Mouse (Mus musculus) testis, postnatal 10 days (tissue): Measurements from ENCODE around the gene Rab40c.
A peak's percentile ranks its signal among the peaks of the same experiment; 100 is the strongest.

Experiments used
- DNase-seq: peaks from one replicate; pipeline ENCODE4 v3.0.0; 2021; ENCODE audit warnings: low spot score

Rab40c gene

GRCm38 (mm10) chr17:25946349-25946748 lies 26.8 kb upstream of the Rab40c start:
- DNase-seq = no peak

GRCm38 (mm10) chr17:25945517-25946155 lies 26.1 kb upstream of the Rab40c start:
- DNase-seq = peak; percentile 64

GRCm38 (mm10) chr17:25944366-25945163 lies 25.0 kb upstream of the Rab40c start, which contains the start of the genes Pigq and Nhlrc4:
Pigq (minus strand) TSS chr17:25944936.
Nhlrc4 (minus strand) TSS chr17:25944961.
- no peak for DNase-seq

GRCm38 (mm10) chr17:25943769-25944168 lies 24.2 kb upstream of the Rab40c start:
- no peak for DNase-seq

- no peak for DNase-seq
Observed at GRCm38 (mm10) chr17:25943221-25943620, 23.7 kb upstream of the Rab40c start.

- DNase-seq = no peak
Observed at GRCm38 (mm10) chr17:25942597-25943151, 23.1 kb upstream of the Rab40c start.

GRCm38 (mm10) chr17:25941511-25942241 lies 22.1 kb upstream of the Rab40c start:
- peak; percentile 86 for DNase-seq

GRCm38 (mm10) chr17:25934526-25934925 lies 15.0 kb upstream of the Rab40c start:
- DNase-seq = no peak

- DNase-seq = no peak
Observed at GRCm38 (mm10) chr17:25925348-25925747, 5.8 kb upstream of the Rab40c start.

- peak; percentile 59 for DNase-seq
Observed at GRCm38 (mm10) chr17:25922120-25922519, 2.6 kb upstream of the Rab40c start.

GRCm38 (mm10) chr17:25919786-25920642 lies 487 bp upstream of the Rab40c start:
- peak; percentile 100 for DNase-seq

- no peak for DNase-seq
Observed at GRCm38 (mm10) chr17:25918037-25918750, 1.3 kb downstream of the Rab40c start.

- DNase-seq = peak; percentile 72
Observed at GRCm38 (mm10) chr17:25916931-25917647, 2.4 kb downstream of the Rab40c start.

GRCm38 (mm10) chr17:25914295-25914694 lies 5.2 kb downstream of the Rab40c start:
- DNase-seq = no peak

GRCm38 (mm10) chr17:25913877-25914275 lies 5.7 kb downstream of the Rab40c start:
- DNase-seq = no peak

GRCm38 (mm10) chr17:25913186-25913876 lies 6.2 kb downstream of the Rab40c start:
- peak; percentile 56 for DNase-seq

GRCm38 (mm10) chr17:25911816-25912215 lies 7.7 kb downstream of the Rab40c start:
- no peak for DNase-seq

- DNase-seq = no peak
Observed at GRCm38 (mm10) chr17:25907640-25908039, 11.9 kb downstream of the Rab40c start.

GRCm38 (mm10) chr17:25903061-25903460 lies 16.5 kb downstream of the Rab40c start:
- DNase-seq = no peak
